Mouse (Mus musculus) skeletal muscle tissue, adult 2 months (tissue): ENCODE measurements around the gene 1700003E16Rik.

ENCODE experiments used
- DNase-seq: peaks from one replicate; pipeline ENCODE4 v3.0.0-alpha.2; 2012; ENCODE audit warnings: low read depth, low spot score

Gene 1700003E16Rik

GRCm38 (mm10) chr6:83205851-83206250, 49.6 kb downstream of the 1700003E16Rik start:
- no peak for DNase-seq

GRCm38 (mm10) chr6:83206321-83206720, 50.1 kb downstream of the 1700003E16Rik start:
- no peak for DNase-seq

GRCm38 (mm10) chr6:83207361-83208049, 51.3 kb downstream of the 1700003E16Rik start:
- no peak for DNase-seq

GRCm38 (mm10) chr6:83208050-83208400, 51.8 kb downstream of the 1700003E16Rik start:
- DNase-seq = no peak

GRCm38 (mm10) chr6:83210495-83210894, 54.3 kb downstream of the 1700003E16Rik start:
- no peak for DNase-seq

GRCm38 (mm10) chr6:83211526-83211925, 55.3 kb downstream of the 1700003E16Rik start:
- no peak for DNase-seq
